Mouse (Mus musculus) CD4-positive helper T cell, adult 2 months (primary cell): ENCODE data around the gene Alox12e.
A peak's percentile ranks its signal among the peaks of the same experiment; 100 is the strongest.
"Not testable (repeated sequence)": the region's sequence is repeated elsewhere in the genome, so short reads cannot be mapped to it uniquely, and the experiment has no call there.

ENCODE experiments used
- DNase-seq: peaks from one replicate; pipeline ENCODE4 v3.0.0-alpha.2; 2012; ENCODE audit warnings: low read depth, missing footprints, low spot score

Gene Alox12e

GRCm38 (mm10) chr11:70322528-70322927 is at the start of gene Alox12e:
Alox12e (minus strand) TSS chr11:70322628.
- DNase-seq, result no peak

GRCm38 (mm10) chr11:70368626-70369025 is 46.2 kb upstream of the Alox12e start:
- not testable (repeated sequence) for DNase-seq

- not testable (repeated sequence) for DNase-seq
Measured at GRCm38 (mm10) chr11:70367701-70368100, 45.3 kb upstream of the Alox12e start.

- peak; percentile 10 for DNase-seq
Measured at GRCm38 (mm10) chr11:70351868-70352267, 29.4 kb upstream of the Alox12e start, which contains the start of gene Alox15. Alox15 (minus strand) TSS chr11:70352031.

- no peak for DNase-seq
Measured at GRCm38 (mm10) chr11:70348630-70349029, 26.2 kb upstream of the Alox12e start.

- no peak for DNase-seq
Measured at GRCm38 (mm10) chr11:70347861-70348260, 25.4 kb upstream of the Alox12e start.

GRCm38 (mm10) chr11:70345546-70345945 is 23.1 kb upstream of the Alox12e start:
- DNase-seq, result no peak

GRCm38 (mm10) chr11:70345061-70345460 is 22.6 kb upstream of the Alox12e start:
- DNase-seq, result no peak

GRCm38 (mm10) chr11:70339481-70339880 is 17.1 kb upstream of the Alox12e start:
- no peak for DNase-seq

GRCm38 (mm10) chr11:70334477-70334876 is 12.0 kb upstream of the Alox12e start:
- peak; percentile 48 for DNase-seq

DNA sequence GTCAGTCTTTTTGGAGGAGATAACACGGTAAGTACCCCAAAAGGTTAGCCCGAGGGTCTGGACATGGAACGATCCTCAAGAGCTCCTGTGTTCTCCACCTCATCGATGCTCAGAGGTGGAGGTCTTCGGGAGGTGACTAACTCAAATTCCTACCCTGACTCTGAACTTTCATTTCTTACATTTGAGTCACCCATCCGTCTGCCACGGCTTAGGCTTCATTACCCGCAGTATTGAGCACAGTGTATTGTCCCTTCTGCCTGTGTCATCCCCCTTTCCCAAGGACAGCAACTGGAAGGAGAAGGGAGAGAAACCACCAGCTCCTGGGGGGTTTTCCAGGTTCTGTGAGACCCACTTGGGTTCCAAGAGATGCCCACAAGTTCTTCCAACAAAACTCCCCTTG is 2.3 kb upstream of the Alox12e start:
- DNase-seq, result no peak

DNA sequence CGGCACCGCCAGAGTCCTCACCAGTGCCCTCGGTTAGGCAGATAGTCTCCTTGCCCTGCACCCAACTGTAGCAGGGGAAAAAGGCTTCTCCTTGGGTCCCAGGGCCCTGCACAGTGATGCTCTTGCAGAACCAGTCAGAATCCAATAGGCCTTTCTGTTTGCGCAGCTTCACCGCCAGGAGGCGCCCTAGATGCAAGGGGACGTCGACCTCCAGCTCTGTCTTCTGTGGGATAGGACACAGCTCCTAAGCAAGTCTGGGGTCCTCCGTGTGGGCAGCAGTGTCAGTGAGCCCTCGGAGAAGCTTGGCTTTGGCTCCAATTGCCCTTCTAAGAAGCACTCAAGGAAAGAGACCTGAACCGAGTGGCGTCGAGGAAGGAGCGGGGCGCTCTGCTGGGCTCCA is 764 bp downstream of the Alox12e start:
- peak; percentile 34 for DNase-seq

- DNase-seq, result no peak
Measured at GRCm38 (mm10) chr11:70319614-70320013, 2.8 kb downstream of the Alox12e start.

DNA sequence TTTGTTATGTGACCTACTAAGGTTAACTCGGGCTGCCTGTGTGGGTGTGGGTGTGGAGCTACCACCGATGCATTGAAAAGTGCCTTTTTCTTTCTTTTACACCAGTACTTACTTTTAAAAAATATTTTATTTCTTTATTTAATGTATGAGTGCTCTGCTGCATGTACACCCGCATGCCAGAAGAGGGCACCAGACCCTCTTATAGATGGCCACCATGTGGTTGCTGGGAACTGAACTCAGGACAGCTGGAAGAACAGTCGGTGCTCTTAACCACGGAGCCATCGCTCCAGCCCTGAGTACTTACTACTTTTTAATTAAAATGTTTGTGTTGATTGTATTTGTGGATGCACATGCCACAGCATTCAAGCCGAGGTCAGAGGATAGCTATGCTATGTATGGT is 8.6 kb downstream of the Alox12e start:
- DNase-seq, result peak; percentile 48

GRCm38 (mm10) chr11:70309341-70309740 is 13.1 kb downstream of the Alox12e start:
- DNase-seq, result peak; percentile 72

DNA sequence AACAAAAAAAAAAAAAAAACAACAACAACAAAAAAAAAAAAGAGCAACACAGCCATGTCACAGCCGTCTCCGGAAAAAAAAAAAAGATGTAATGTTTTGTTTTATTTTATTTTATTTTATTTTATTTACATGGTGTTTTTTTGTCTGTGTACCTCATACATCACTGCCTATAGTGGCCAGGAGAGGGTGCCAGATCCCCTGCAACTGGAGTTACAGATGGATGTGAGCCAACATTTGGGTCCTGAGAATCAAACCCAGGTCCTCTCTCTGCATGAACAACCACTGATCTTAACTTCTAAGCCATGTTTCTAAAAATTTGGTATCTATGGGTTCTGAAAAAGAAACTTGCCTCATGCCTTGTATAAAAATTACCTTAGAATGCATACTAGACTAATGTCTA is 14.1 kb downstream of the Alox12e start:
- peak; percentile 54 for DNase-seq

- no peak for DNase-seq
Measured at GRCm38 (mm10) chr11:70306159-70306558, 16.3 kb downstream of the Alox12e start.

DNA sequence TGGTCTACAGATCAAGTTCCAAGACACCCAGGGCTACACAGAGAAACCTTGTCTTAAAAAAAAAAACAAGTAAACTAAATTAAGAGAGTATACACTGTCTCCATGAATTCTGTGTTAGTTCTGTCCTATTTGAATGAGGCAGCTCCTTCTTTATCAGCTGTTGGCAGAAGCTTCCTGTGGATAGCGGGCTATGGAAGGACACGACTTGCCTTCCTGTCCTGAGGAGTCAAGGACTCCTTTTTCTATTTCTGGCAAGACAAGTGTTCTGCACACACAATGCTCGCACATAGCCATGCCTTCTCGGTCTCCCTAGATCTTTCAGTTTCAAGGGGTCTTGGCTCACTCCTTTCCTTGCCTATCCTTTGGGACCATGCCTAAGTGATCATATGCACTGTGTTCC is 20.1 kb downstream of the Alox12e start:
- no peak for DNase-seq

DNA sequence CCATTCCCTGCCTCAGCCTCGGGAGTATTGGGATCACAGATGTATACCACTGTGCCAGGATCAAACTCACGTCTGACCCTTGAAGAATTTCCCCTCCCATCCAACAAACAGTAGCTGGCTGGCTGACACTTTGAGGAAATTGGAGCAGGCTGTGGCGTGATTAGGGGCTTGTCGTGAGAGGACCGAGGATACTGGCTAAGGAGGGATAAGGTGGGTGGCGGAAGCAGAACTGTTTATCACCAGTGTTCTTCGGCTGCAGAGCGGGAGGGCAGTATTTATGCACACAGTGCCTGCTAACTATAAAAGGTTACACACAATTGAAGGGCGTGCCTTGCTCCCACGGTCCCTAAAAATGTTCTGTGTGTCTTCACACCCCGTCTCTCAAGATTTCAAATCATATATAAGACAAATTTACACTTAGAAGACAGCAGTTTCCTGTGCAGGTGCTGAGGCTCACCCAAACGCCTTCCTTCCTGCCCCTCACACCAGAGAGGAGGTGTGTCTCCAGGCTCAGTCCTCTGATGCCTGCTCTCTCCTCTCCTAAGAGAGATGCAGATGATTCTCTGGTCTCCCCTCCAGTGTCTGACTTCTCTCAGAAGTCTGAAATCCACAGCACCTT is 24.5 kb downstream of the Alox12e start:
- peak; percentile 57 for DNase-seq

DNA sequence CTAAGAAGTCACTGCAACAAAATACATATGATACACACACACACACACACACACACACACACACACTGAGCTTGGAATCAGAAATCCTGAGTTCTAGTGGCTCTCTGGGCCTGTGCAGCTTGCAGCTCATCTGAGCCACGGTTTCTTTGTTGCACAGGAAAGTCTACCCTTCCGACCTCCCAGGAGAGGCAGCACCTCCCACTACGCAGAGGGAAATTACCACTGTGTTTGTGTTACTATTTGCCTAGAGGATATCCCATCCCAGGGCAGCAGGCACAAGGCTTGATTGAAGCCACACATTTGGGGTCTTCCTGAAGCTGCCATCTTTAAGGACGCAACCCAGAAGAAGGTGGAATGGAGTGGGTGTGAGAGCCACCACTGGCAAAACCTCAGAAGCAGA is 25.0 kb downstream of the Alox12e start:
- no peak for DNase-seq

GRCm38 (mm10) chr11:70293881-70294280 is 28.5 kb downstream of the Alox12e start:
- DNase-seq, result no peak

DNA sequence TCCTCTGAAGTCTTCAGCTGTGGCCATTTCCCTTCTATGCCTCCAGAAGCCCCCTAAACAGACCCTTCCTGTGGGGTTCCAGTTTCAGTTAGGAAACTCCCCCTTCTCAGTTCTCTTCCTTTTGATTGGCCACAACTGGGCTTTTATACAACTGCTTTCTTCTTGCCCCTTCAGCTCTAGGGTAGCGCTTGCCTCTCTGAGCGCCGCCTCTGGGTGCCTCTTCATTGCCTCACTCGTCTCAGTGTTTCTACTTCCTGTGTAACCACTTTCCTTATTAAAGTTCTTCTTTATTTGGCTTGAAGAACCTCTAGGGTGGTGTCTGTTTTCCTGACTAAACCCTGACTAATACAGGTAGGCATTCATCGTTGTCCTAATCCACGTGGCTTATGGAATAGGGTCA is 31.2 kb downstream of the Alox12e start:
- no peak for DNase-seq

DNA sequence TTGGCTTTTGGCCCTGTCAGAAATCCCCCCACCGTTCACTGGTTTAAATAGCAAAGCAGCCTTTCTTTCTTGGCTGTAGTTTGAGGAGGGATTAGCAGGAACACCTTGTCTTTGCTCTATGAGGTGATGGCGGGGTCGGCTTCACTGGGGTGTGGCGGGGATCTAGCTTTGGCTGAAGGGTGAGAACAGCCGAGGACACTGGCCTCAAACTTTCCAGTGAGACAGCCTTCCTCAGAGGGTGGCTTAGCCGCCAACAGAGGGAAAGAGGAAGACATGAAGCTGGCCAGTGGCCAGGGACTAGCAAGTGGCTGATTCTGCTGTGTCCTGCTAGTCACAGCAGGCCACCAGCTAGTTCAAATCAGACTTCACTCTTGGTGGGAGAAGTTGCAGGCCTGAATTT is 33.2 kb downstream of the Alox12e start:
- DNase-seq, result no peak

GRCm38 (mm10) chr11:70288102-70288501 is 34.3 kb downstream of the Alox12e start:
- DNase-seq, result no peak
